Mouse (Mus musculus) liver, embryonic 15.5 days (tissue): ENCODE measurements at regions not wholly inside any gene's neighbourhood (a gene's known extent, or its start where the extent isn't known, plus 50 kb on each side); places are given as distances from the start of the nearest gene placed in this dataset.
A peak's percentile ranks its signal among the peaks of the same experiment; 100 is the strongest.

Source experiments
- ATAC-seq: fragments of 200-750 bp; cut with Nextera tagmentation; 2 replicates; pipeline ENCODE4 v1.8.0; 2017; ENCODE audit warnings: moderate number of reproducible peaks, mild to moderate bottlenecking, moderate library complexity; ENCODE audit not compliant: insufficient read depth
- H3K27ac ChIP-seq: fragments of 300-500 bp; sonication (generic); replicated peaks from 2 replicates; pipeline ENCODE4 v1.5.1; 2015; ENCODE audit warnings: mild to moderate bottlenecking, inconsistent platforms
- H3K27me3 ChIP-seq: fragments of 300-500 bp; sonication (generic); 2 replicates; pipeline ENCODE4 v1.6.1; 2015; ENCODE audit warnings: mild to moderate bottlenecking, inconsistent platforms
- H3K36me3 ChIP-seq: fragments of 300-500 bp; sonication (generic); replicated peaks from 2 replicates; pipeline ENCODE4 v1.6.1; 2015; ENCODE audit warnings: moderate library complexity, mild to moderate bottlenecking, inconsistent platforms
- H3K4me1 ChIP-seq: fragments of 300-500 bp; sonication (generic); replicated peaks from 2 replicates; pipeline ENCODE4 v1.6.1; 2015; ENCODE audit warnings: inconsistent platforms
- H3K4me2 ChIP-seq: fragments of 300-500 bp; sonication (generic); 2 replicates; pipeline ENCODE4 v1.6.1; 2015; ENCODE audit warnings: moderate library complexity, mild to moderate bottlenecking, inconsistent platforms
- H3K4me3 ChIP-seq: fragments of 300-500 bp; sonication (generic); replicated peaks from 2 replicates; pipeline ENCODE4 v1.5.1; 2015; ENCODE audit warnings: mild to moderate bottlenecking, inconsistent platforms
- H3K9ac ChIP-seq: fragments of 300-500 bp; sonication (generic); 2 replicates; pipeline ENCODE4 v1.6.1; 2015; ENCODE audit warnings: moderate library complexity, mild to moderate bottlenecking, inconsistent platforms
- H3K9me3 ChIP-seq: fragments of 300-500 bp; sonication (generic); replicated peaks from 2 replicates; pipeline ENCODE4 v1.6.1; 2016; ENCODE audit warnings: inconsistent platforms
- WGBS: fragments of 180-500 bp; shearing (Covaris S2); methylation state at CpG from one replicate; pipeline ENCODE4 v1.1.7; 2015; ENCODE audit warnings: mixed read lengths; ENCODE audit not compliant: insufficient replicate concordance; 5-methylcytosine and 5-hydroxymethylcytosine counted together

GRCm38 (mm10) chr13:83376097-83376797 is 127.6 kb upstream of the Mef2c start:
- H3K27ac ChIP-seq = no peak overlapping the region

GRCm38 (mm10) chr13:83378644-83379043 is 125.2 kb upstream of the Mef2c start:
- no peak overlapping the region for H3K4me3 ChIP-seq
- WGBS = 18% methylated on average over 3 of the region's 3 CpGs
- no peak overlapping the region for H3K27ac ChIP-seq

More at GRCm38 (mm10) chr13:83376097-83376797, 127.6 kb upstream of the Mef2c start:
- Histone ChIP-seq H3K4me2 (no peak overlapping the region), H3K27me3 (no peaks in the 10 kb centered on the region), H3K9ac (no peak overlapping the region), H3K36me3 (no peaks in the 10 kb centered on the region), H3K9me3 (no peaks in the 10 kb centered on the region), H3K4me1 (peaks cover 4% of the 10 kb centered on the region), H3K4me3 (no peak overlapping the region)
- 75% methylated on average over 8 of the region's 8 CpGs for WGBS
- ATAC-seq = no peak

GRCm38 (mm10) chr13:83382609-83383008 is 121.2 kb upstream of the Mef2c start:
- peaks cover 25% of the 10 kb centered on the region for H3K4me1 ChIP-seq
- H3K36me3 ChIP-seq = no peaks in the 10 kb centered on the region
- peak overlapping the region; percentile 35 for H3K4me2 ChIP-seq
- peak overlapping the region; percentile 34 for H3K27ac ChIP-seq
- whole genome bisulfite sequencing = 26% methylated on average over 3 of the region's 3 CpGs
- no peaks in the 10 kb centered on the region for H3K9me3 ChIP-seq
- no peaks in the 10 kb centered on the region for H3K27me3 ChIP-seq
- peak; percentile 100 for ATAC-seq
- no peak overlapping the region for H3K4me3 ChIP-seq
- no peak overlapping the region for H3K9ac ChIP-seq

More at GRCm38 (mm10) chr13:83378644-83379043, 125.2 kb upstream of the Mef2c start:
- no peaks in the 10 kb centered on the region for H3K9me3 ChIP-seq
- no peak overlapping the region for H3K9ac ChIP-seq
- peak; percentile 10; the same call in 1 of the 2 replicates for ATAC-seq
- H3K4me2 ChIP-seq = no peak overlapping the region
- H3K4me1 ChIP-seq = peaks cover 22% of the 10 kb centered on the region
- H3K36me3 ChIP-seq = no peaks in the 10 kb centered on the region
- no peaks in the 10 kb centered on the region for H3K27me3 ChIP-seq

GRCm38 (mm10) chr13:83394773-83395172 is 109.1 kb upstream of the Mef2c start:
- H3K4me1 ChIP-seq = no peaks in the 10 kb centered on the region
- ATAC-seq = no peak
- H3K4me2 ChIP-seq = no peak overlapping the region
- H3K4me3 ChIP-seq = no peak overlapping the region
- no peak overlapping the region for H3K27ac ChIP-seq
- 73% methylated on average over 1 of the region's 1 CpGs for WGBS
- H3K36me3 ChIP-seq = no peaks in the 10 kb centered on the region
- no peaks in the 10 kb centered on the region for H3K27me3 ChIP-seq
- H3K9ac ChIP-seq = no peak overlapping the region
- H3K9me3 ChIP-seq = no peaks in the 10 kb centered on the region

- no peak overlapping the region for H3K4me3 ChIP-seq
- no peak overlapping the region for H3K9ac ChIP-seq
- no peaks in the 10 kb centered on the region for H3K9me3 ChIP-seq
- H3K4me2 ChIP-seq = no peak overlapping the region
- ATAC-seq = no peak
- H3K27ac ChIP-seq = no peak overlapping the region
- H3K36me3 ChIP-seq = no peaks in the 10 kb centered on the region
- WGBS = 78% methylated on average over 6 of the region's 6 CpGs
- H3K27me3 ChIP-seq = no peaks in the 10 kb centered on the region
- no peaks in the 10 kb centered on the region for H3K4me1 ChIP-seq
These were observed 104.5 kb upstream of the Mef2c start for GRCm38 (mm10) chr13:83399381-83399780.

- H3K36me3 ChIP-seq = no peaks in the 10 kb centered on the region
- ATAC-seq = no peak
- H3K27me3 ChIP-seq = no peaks in the 10 kb centered on the region
These were observed 64.0 kb upstream of the Mef2c start for GRCm38 (mm10) chr13:83439619-83440436.

GRCm38 (mm10) chr13:83444277-83444676 is 59.6 kb upstream of the Mef2c start:
- Histone ChIP-seq H3K9ac (no peak overlapping the region), H3K9me3 (no peaks in the 10 kb centered on the region), H3K27ac (no peak overlapping the region), H3K4me3 (no peak overlapping the region), H3K4me2 (no peak overlapping the region), H3K4me1 (no peaks in the 10 kb centered on the region), H3K27me3 (no peaks in the 10 kb centered on the region), H3K36me3 (no peaks in the 10 kb centered on the region)
- no peak for ATAC-seq
- 50% methylated on average over 1 of the region's 1 CpGs for WGBS

More at GRCm38 (mm10) chr13:83439619-83440436, 64.0 kb upstream of the Mef2c start:
- Histone ChIP-seq H3K9ac (no peak overlapping the region), H3K27ac (no peak overlapping the region), H3K4me2 (no peak overlapping the region), H3K9me3 (no peaks in the 10 kb centered on the region), H3K4me1 (no peaks in the 10 kb centered on the region), H3K4me3 (no peak overlapping the region)
- 55% methylated on average over 6 of the region's 6 CpGs for WGBS

GRCm38 (mm10) chr13:83450820-83451219 is 53.0 kb upstream of the Mef2c start:
- Histone ChIP-seq H3K36me3 (no peaks in the 10 kb centered on the region), H3K4me2 (no peak overlapping the region), H3K27me3 (no peaks in the 10 kb centered on the region), H3K4me3 (no peak overlapping the region), H3K9ac (no peak overlapping the region), H3K4me1 (no peaks in the 10 kb centered on the region), H3K27ac (no peak overlapping the region), H3K9me3 (no peaks in the 10 kb centered on the region)
- ATAC-seq = no peak

GRCm38 (mm10) chr13:83452987-83453386 is 50.8 kb upstream of the Mef2c start:
- Histone ChIP-seq H3K4me1 (no peaks in the 10 kb centered on the region), H3K4me3 (no peak overlapping the region), H3K36me3 (no peaks in the 10 kb centered on the region), H3K9ac (no peak overlapping the region), H3K27ac (no peak overlapping the region), H3K9me3 (no peaks in the 10 kb centered on the region), H3K4me2 (no peak overlapping the region), H3K27me3 (no peaks in the 10 kb centered on the region)
- WGBS = 26% methylated on average over 4 of the region's 4 CpGs
- no peak for ATAC-seq
